Mouse (Mus musculus) midbrain, postnatal 0 days (tissue): ENCODE measurements around the gene Prdm16. TPM values are rescaled to one million over a fixed set of nuclear protein-coding genes. Genes with fewer than 3 reads are reported as not detected.

ENCODE experiments used
- ATAC-seq: fragments of 200-750 bp; cut with Nextera tagmentation; 2 replicates; pipeline ENCODE4 v1.8.0; 2017; ENCODE audit warnings: moderate number of reproducible peaks, mild to moderate bottlenecking, moderate TSS enrichment, moderate library complexity; ENCODE audit not compliant: low FRiP score
- DNase-seq: peaks from one replicate; pipeline ENCODE4 v3.0.0-alpha.2; 2015; ENCODE audit warnings: low spot score
- H3K27ac ChIP-seq: fragments of 300-500 bp; sonication (generic); 2 replicates; pipeline ENCODE4 v1.5.1; 2014; ENCODE audit warnings: low read depth, mild to moderate bottlenecking, low read length, mixed read lengths
- H3K27me3 ChIP-seq: fragments of 300-500 bp; sonication (generic); 2 replicates; pipeline ENCODE4 v1.6.1; 2014; ENCODE audit warnings: low read length, control low read depth, mixed read lengths; ENCODE audit not compliant: insufficient read depth
- H3K36me3 ChIP-seq: fragments of 300-500 bp; sonication (generic); 2 replicates; pipeline ENCODE4 v1.6.1; 2014; ENCODE audit warnings: low read length, control low read depth, mixed read lengths; ENCODE audit not compliant: insufficient read depth
- H3K4me1 ChIP-seq: fragments of 300-500 bp; sonication (generic); 2 replicates; pipeline ENCODE4 v1.6.1; 2014; ENCODE audit warnings: mild to moderate bottlenecking, control low read depth, antibody characterized with exemption, low read length, mixed read lengths; ENCODE audit not compliant: insufficient read depth
- H3K4me2 ChIP-seq: fragments of 300-500 bp; sonication (generic); 2 replicates; pipeline ENCODE4 v1.6.1; 2014; ENCODE audit warnings: low read depth, mild to moderate bottlenecking, low read length, mixed read lengths; ENCODE audit not compliant: poor library complexity, severe bottlenecking
- H3K4me3 ChIP-seq: fragments of 300-500 bp; sonication (generic); 2 replicates; pipeline ENCODE4 v1.5.1; 2014; ENCODE audit warnings: low read depth, mild to moderate bottlenecking, low read length, moderate library complexity
- H3K9ac ChIP-seq: fragments of 300-500 bp; sonication (generic); replicated peaks from 2 replicates; pipeline ENCODE4 v1.6.1; 2014; ENCODE audit warnings: mild to moderate bottlenecking, low read length, moderate library complexity, mixed read lengths; ENCODE audit not compliant: poor library complexity, severe bottlenecking
- H3K9me3 ChIP-seq: fragments of 300-500 bp; sonication (generic); 2 replicates; pipeline ENCODE4 v1.6.1; 2016; ENCODE audit warnings: low read length, control low read depth
- CTCF ChIP-seq: IDR thresholded peaks from 2 replicates; pipeline ENCODE4 v1.5.1; 2016; ENCODE audit warnings: antibody characterized with exemption, mild to moderate bottlenecking
- WGBS: fragments of 180-500 bp; shearing (Covaris S2); extraction: QIAGEN DNeasy Blood & Tissue Kit; methylation state at CpG from one replicate; pipeline ENCODE4 v1.1.7; 2014; 5-methylcytosine and 5-hydroxymethylcytosine counted together
- polyA plus RNA-seq: library from polyadenylated mRNA; unstranded; fragments of >200 nt; fragmentation: Nextera tagmentation; extraction: Ambion mirVana; gene quantifications from 2 replicates; pipeline ENCODE4 v1.2.1, GENCODE M21; 2015
- total RNA-seq: library from RNA; depleted of rRNA; stranded (reverse); fragments of >200 nt; gene quantifications from 2 replicates; pipeline ENCODE4 v1.2.3, GENCODE M21; 2014

The Prdm16 gene
- total and polyA plus RNA-seq, 2 experiments from 2014 or later: 9.3 to 10.7 TPM

DNA sequence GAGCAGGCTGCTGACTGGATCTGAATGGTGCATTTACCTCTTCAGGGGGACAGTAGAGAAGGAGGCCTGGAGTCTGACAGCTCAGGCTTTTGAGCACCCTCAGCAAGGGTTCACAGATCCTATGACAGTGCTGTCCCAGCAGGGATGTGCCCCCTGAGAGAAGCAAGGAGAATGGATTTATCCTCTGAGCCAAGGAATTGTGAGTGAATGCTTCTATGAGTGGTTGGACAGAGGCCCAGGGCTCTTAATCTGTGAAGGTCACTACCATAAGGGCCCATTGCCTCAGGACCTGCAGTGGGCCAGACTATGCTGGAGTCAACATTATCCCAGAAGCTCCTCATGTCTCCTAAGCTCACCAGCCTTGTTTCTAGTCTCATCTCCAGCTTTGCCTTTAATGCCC lies 23.4 kb upstream of the Prdm16 start:
- no peak overlapping the region for H3K4me3 ChIP-seq
- DNase-seq (no peak), ATAC-seq (no peak)
- peaks cover 4% of the 10 kb centered on the region; the same call in 1 of the 2 replicates for H3K27me3 ChIP-seq
- no peak for TF ChIP-seq CTCF
- H3K4me2 ChIP-seq: no peak overlapping the region
- no peaks in the 10 kb centered on the region for H3K4me1 ChIP-seq
- H3K27ac ChIP-seq: no peak overlapping the region
- no peaks in the 10 kb centered on the region for H3K36me3 ChIP-seq
- H3K9ac ChIP-seq: no peak overlapping the region
- H3K9me3 ChIP-seq: no peaks in the 10 kb centered on the region

DNA sequence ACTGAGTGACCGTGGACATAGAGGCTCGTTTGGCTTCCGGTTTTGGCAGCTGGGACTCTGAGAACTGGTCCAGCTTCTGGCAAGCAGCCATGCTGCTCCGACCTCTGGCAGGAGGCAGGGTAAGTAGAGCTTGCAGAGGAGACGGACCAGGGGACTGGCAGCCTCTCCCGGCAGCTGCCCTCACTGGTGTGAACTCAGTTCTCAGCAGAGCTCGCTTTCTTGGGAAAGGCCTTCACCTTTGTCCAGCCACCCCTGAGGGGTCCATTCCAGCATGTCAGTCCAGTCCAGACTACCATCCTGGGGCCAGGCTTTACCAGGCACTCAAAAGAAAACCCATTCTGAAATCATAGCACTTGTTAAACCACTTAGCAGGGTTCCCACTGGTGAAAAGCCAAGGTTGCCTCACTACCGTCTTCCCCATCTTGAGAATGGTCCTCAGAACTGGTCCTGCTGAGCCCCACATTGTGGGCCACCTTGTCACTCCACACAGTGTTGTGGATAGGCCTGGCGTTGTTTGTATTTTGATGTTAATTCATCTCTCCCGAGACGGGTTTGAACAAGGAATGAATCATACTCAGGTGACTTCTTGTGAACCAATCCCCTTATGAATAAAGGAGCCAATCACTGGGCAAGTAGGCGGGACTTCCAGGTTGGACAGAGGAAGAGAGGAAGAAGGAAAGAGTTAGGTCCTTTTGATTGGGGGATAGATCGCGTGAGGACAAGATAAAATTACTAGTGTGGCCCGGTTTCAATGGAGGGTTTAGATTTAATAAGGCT lies 18.6 kb upstream of the Prdm16 start:
- TF ChIP-seq CTCF: no peak
- H3K9ac ChIP-seq: no peak overlapping the region
- ATAC-seq (no peak), DNase-seq (peak; percentile 42)
- H3K36me3 ChIP-seq: no peaks in the 10 kb centered on the region
- no peak overlapping the region for H3K4me2 ChIP-seq
- no peak overlapping the region for H3K4me3 ChIP-seq
- WGBS: 73% methylated on average over 15 of the region's 15 CpGs
- H3K9me3 ChIP-seq: no peaks in the 10 kb centered on the region
- no peaks in the 10 kb centered on the region for H3K4me1 ChIP-seq
- no peak overlapping the region for H3K27ac ChIP-seq
- no peaks in the 10 kb centered on the region for H3K27me3 ChIP-seq

GRCm38 (mm10) chr4:154652494-154652893 lies 15.8 kb upstream of the Prdm16 start:
- Histone ChIP-seq H3K4me1 (no peaks in the 10 kb centered on the region), H3K9ac (no peak overlapping the region), H3K27ac (no peak overlapping the region), H3K27me3 (no peaks in the 10 kb centered on the region), H3K4me2 (no peak overlapping the region), H3K36me3 (no peaks in the 10 kb centered on the region), H3K9me3 (no peaks in the 10 kb centered on the region), H3K4me3 (no peak overlapping the region)
- WGBS: 15% methylated on average over 5 of the region's 5 CpGs
- DNase-seq (no peak), ATAC-seq (no peak)
- TF ChIP-seq CTCF: no peak

DNA sequence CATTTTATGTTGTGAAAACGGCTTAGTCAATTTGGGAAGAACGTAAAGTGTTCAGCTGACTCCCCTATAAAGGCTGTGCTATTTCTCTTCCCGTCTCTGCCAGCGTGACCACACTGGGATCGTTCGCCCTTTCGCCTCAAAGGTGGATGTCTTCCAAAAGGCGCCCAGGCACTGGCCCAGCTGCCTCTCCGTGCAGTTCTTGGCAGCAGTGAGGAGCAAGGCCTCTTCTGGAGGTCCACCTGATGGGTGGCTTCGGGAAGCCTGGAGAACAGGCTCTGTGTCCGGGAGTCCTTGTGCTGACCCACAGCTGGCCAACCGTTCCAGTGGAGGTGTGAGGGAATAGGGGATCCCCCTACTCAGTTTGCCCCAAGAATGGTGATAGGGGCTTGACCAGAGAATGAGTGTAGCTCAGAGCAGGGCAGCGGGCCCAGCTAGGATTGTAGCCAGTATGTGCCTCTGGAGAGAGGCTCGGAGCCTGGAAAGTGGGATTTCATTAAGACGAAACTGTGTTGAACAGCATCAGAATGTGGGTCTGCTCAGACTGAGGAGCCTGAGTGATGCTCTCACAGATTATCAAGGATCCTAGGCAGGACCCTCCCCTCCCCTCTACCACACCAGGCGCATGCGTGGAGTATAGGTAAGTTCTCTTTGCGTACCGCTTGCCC lies 12.5 kb upstream of the Prdm16 start:
- 80% methylated on average over 19 of the region's 19 CpGs for WGBS
- no peaks in the 10 kb centered on the region for H3K36me3 ChIP-seq
- H3K4me1 ChIP-seq: no peaks in the 10 kb centered on the region
- H3K27me3 ChIP-seq: peaks cover 11% of the 10 kb centered on the region; the same call in 1 of the 2 replicates
- no peak for TF ChIP-seq CTCF
- no peak overlapping the region for H3K9ac ChIP-seq
- DNase-seq (no peak), ATAC-seq (no peak)
- H3K9me3 ChIP-seq: 0 out of 2 replicates have a peak, but pooled peaks cover 2% of the 10 kb centered on the region
- H3K4me3 ChIP-seq: no peak overlapping the region
- H3K27ac ChIP-seq: no peak overlapping the region
- no peak overlapping the region for H3K4me2 ChIP-seq

- Histone ChIP-seq H3K9ac (no peak overlapping the region), H3K4me2 (no peak overlapping the region), H3K27me3 (peaks cover 57% of the 10 kb centered on the region), H3K4me3 (no peak overlapping the region), H3K9me3 (0 out of 2 replicates have a peak, but pooled peaks cover 2% of the 10 kb centered on the region), H3K36me3 (no peaks in the 10 kb centered on the region), H3K27ac (no peak overlapping the region), H3K4me1 (no peaks in the 10 kb centered on the region)
- ATAC-seq: no peak
- no peak for DNase-seq
- TF ChIP-seq CTCF: no peak
- 7% methylated on average over 6 of the region's 6 CpGs for WGBS
These were observed 5.8 kb upstream of the Prdm16 start for GRCm38 (mm10) chr4:154642496-154642895.
